Mouse (Mus musculus) kidney, embryonic 15.5 days (tissue): ENCODE results near the gene Sdhc. TPM values are rescaled to one million over a fixed set of nuclear protein-coding genes. Genes with fewer than 3 reads are reported as not detected.
A peak's percentile ranks its signal among the peaks of the same experiment; 100 is the strongest.

Experiments used
- ATAC-seq: fragments of 200-750 bp; cut with Nextera tagmentation; replicated peaks from 2 replicates; pipeline ENCODE4 v1.8.0; 2017; ENCODE audit warnings: moderate TSS enrichment; ENCODE audit not compliant: low FRiP score
- H3K27ac ChIP-seq: fragments of 300-500 bp; sonication (generic); 2 replicates; pipeline ENCODE4 v1.5.1; 2015; ENCODE audit warnings: mild to moderate bottlenecking, inconsistent platforms
- H3K27me3 ChIP-seq: fragments of 300-500 bp; sonication (generic); 2 replicates; pipeline ENCODE4 v1.6.1; 2015; ENCODE audit warnings: inconsistent platforms
- H3K36me3 ChIP-seq: fragments of 300-500 bp; sonication (generic); 2 replicates; pipeline ENCODE4 v1.6.1; 2015; ENCODE audit warnings: inconsistent platforms
- H3K4me1 ChIP-seq: fragments of 300-500 bp; sonication (generic); 2 replicates; pipeline ENCODE4 v1.6.1; 2015; ENCODE audit warnings: inconsistent platforms
- H3K4me2 ChIP-seq: fragments of 300-500 bp; sonication (generic); 2 replicates; pipeline ENCODE4 v1.6.1; 2015; ENCODE audit warnings: moderate library complexity, mild to moderate bottlenecking, inconsistent platforms
- H3K4me3 ChIP-seq: fragments of 300-500 bp; sonication (generic); replicated peaks from 2 replicates; pipeline ENCODE4 v1.5.1; 2015; ENCODE audit warnings: mild to moderate bottlenecking, inconsistent platforms
- H3K9ac ChIP-seq: fragments of 300-500 bp; sonication (generic); 2 replicates; pipeline ENCODE4 v1.6.1; 2015; ENCODE audit warnings: mild to moderate bottlenecking, inconsistent platforms
- H3K9me3 ChIP-seq: fragments of 300-500 bp; sonication (generic); replicated peaks from 2 replicates; pipeline ENCODE4 v1.6.1; 2016; ENCODE audit warnings: inconsistent platforms
- WGBS: fragments of 180-500 bp; shearing (Covaris S2); methylation state at CpG from one replicate; pipeline ENCODE4 v1.1.7; 2015; ENCODE audit warnings: mixed read lengths; 5-methylcytosine and 5-hydroxymethylcytosine counted together
- polyA plus RNA-seq: library from polyadenylated mRNA; unstranded; fragments of >200 nt; fragmentation: Nextera tagmentation; extraction: Ambion mirVana; gene quantifications from 2 replicates; pipeline ENCODE4 v1.2.1, GENCODE M21; 2015

The Sdhc gene
- polyA plus RNA-seq, result 307 and 309 TPM in 2 replicates

GRCm38 (mm10) chr1:171149974-171150760, at the start of gene Sdhc, which contains the start of gene Mpz:
Sdhc (minus strand) TSS chr1:171150603.
Mpz (plus strand) TSS chr1:171150711.
- ATAC-seq, result peak; percentile 95
- Histone ChIP-seq H3K27me3 (0 out of 2 replicates have a peak, but pooled peaks cover 2% of the 10 kb centered on the region), H3K9me3 (no peaks in the 10 kb centered on the region), H3K4me3 (peak within 1 kb of the TSS; percentile 83), H3K9ac (peak within 1 kb of the TSS; percentile 89), H3K36me3 (peaks cover 5% of the 10 kb centered on the region; the same call in 1 of the 2 replicates), H3K4me1 (peaks cover 18% of the 10 kb centered on the region), H3K4me2 (peak within 1 kb of the TSS; percentile 78), H3K27ac (peak within 1 kb of the TSS; percentile 89)
- WGBS, result 1% methylated on average over 34 of the region's 34 CpGs

- no peaks in the 10 kb centered on the region for H3K9me3 ChIP-seq
- 42% methylated on average over 1 of the region's 1 CpGs for WGBS
- no peak for ATAC-seq
- H3K4me3 ChIP-seq, result no peak overlapping the region
- no peaks in the 10 kb centered on the region for H3K36me3 ChIP-seq
- no peak overlapping the region for H3K9ac ChIP-seq
- no peak overlapping the region for H3K27ac ChIP-seq
- H3K4me2 ChIP-seq, result no peak overlapping the region
- H3K27me3 ChIP-seq, result peaks cover 39% of the 10 kb centered on the region
- peaks cover 14% of the 10 kb centered on the region for H3K4me1 ChIP-seq
Measured at GRCm38 (mm10) chr1:171199532-171199931, 49.1 kb upstream of the Sdhc start.

GRCm38 (mm10) chr1:171195887-171196397, 45.5 kb upstream of the Sdhc start, which contains the start of gene Pcp4l1:
Pcp4l1 (minus strand) TSS chr1:171196268.
- 0% methylated on average over 33 of the region's 33 CpGs for WGBS
- ATAC-seq, result peak; percentile 84

GRCm38 (mm10) chr1:171195046-171195822, 44.8 kb upstream of the Sdhc start:
- Histone ChIP-seq H3K27me3 (peaks cover 79% of the 10 kb centered on the region), H3K4me1 (peaks cover 30% of the 10 kb centered on the region)
- no peak for ATAC-seq

More at GRCm38 (mm10) chr1:171195887-171196397, 45.5 kb upstream of the Sdhc start, which contains the start of gene Pcp4l1:
- H3K27me3 ChIP-seq, result peaks cover 74% of the 10 kb centered on the region
- H3K4me2 ChIP-seq, result peak within 1 kb of the TSS; percentile 96
- peaks cover 30% of the 10 kb centered on the region for H3K4me1 ChIP-seq
- no peaks in the 10 kb centered on the region for H3K36me3 ChIP-seq
- no peak within 1 kb of the TSS for H3K27ac ChIP-seq
- no peaks in the 10 kb centered on the region for H3K9me3 ChIP-seq
- H3K4me3 ChIP-seq, result peak within 1 kb of the TSS; percentile 53
- peak within 1 kb of the TSS; percentile 42 for H3K9ac ChIP-seq

GRCm38 (mm10) chr1:171193911-171194830, 43.8 kb upstream of the Sdhc start:
- H3K9ac ChIP-seq, result no peak overlapping the region
- no peak overlapping the region for H3K4me3 ChIP-seq
- H3K9me3 ChIP-seq, result no peaks in the 10 kb centered on the region
- H3K4me2 ChIP-seq, result peak overlapping the region; percentile 60
- H3K36me3 ChIP-seq, result no peaks in the 10 kb centered on the region
- H3K27ac ChIP-seq, result no peak overlapping the region
- H3K4me1 ChIP-seq, result peaks cover 38% of the 10 kb centered on the region
- peaks cover 79% of the 10 kb centered on the region for H3K27me3 ChIP-seq
- no peak for ATAC-seq
- 28% methylated on average over 11 of the region's 11 CpGs for WGBS

More at GRCm38 (mm10) chr1:171195046-171195822, 44.8 kb upstream of the Sdhc start:
- 9% methylated on average over 20 of the region's 20 CpGs for WGBS
- Histone ChIP-seq H3K36me3 (no peaks in the 10 kb centered on the region), H3K4me3 (peak overlapping the region; percentile 53), H3K4me2 (peak overlapping the region; percentile 96), H3K27ac (no peak overlapping the region), H3K9me3 (no peaks in the 10 kb centered on the region), H3K9ac (0 out of 2 replicates have a peak overlapping the region, but pooled peaks have one; percentile 42)

GRCm38 (mm10) chr1:171193093-171193840, 42.9 kb upstream of the Sdhc start:
- Histone ChIP-seq H3K27me3 (peaks cover 76% of the 10 kb centered on the region), H3K36me3 (no peaks in the 10 kb centered on the region), H3K4me2 (peak overlapping the region; percentile 60), H3K4me3 (peak overlapping the region; percentile 31), H3K4me1 (peaks cover 42% of the 10 kb centered on the region), H3K27ac (no peak overlapping the region), H3K9ac (peak overlapping the region; percentile 41), H3K9me3 (no peaks in the 10 kb centered on the region)
- WGBS, result 5% methylated on average over 18 of the region's 18 CpGs
- peak; percentile 65 for ATAC-seq

- Histone ChIP-seq H3K27ac (no peak overlapping the region), H3K4me2 (no peak overlapping the region)
- ATAC-seq, result no peak
Measured at GRCm38 (mm10) chr1:171192283-171192682, 41.9 kb upstream of the Sdhc start.

GRCm38 (mm10) chr1:171190832-171191231, 40.4 kb upstream of the Sdhc start:
- WGBS, result 96% methylated on average over 9 of the region's 9 CpGs
- H3K36me3 ChIP-seq, result no peaks in the 10 kb centered on the region
- no peak for ATAC-seq
- H3K27me3 ChIP-seq, result peaks cover 53% of the 10 kb centered on the region
- no peak overlapping the region for H3K4me2 ChIP-seq
- H3K27ac ChIP-seq, result no peak overlapping the region
- H3K4me1 ChIP-seq, result peaks cover 36% of the 10 kb centered on the region
- no peaks in the 10 kb centered on the region for H3K9me3 ChIP-seq
- no peak overlapping the region for H3K9ac ChIP-seq
- H3K4me3 ChIP-seq, result no peak overlapping the region

More at GRCm38 (mm10) chr1:171192283-171192682, 41.9 kb upstream of the Sdhc start:
- Histone ChIP-seq H3K4me3 (no peak overlapping the region), H3K4me1 (peaks cover 42% of the 10 kb centered on the region), H3K36me3 (no peaks in the 10 kb centered on the region), H3K9ac (no peak overlapping the region), H3K9me3 (no peaks in the 10 kb centered on the region), H3K27me3 (peaks cover 67% of the 10 kb centered on the region)
- 41% methylated on average over 10 of the region's 10 CpGs for WGBS

- H3K9me3 ChIP-seq, result no peaks in the 10 kb centered on the region
- H3K9ac ChIP-seq, result no peak overlapping the region
- peaks cover 40% of the 10 kb centered on the region for H3K27me3 ChIP-seq
- ATAC-seq, result no peak
- 0 out of 2 replicates have a peak overlapping the region, but pooled peaks have one; percentile 7 for H3K27ac ChIP-seq
- 47% methylated on average over 14 of the region's 14 CpGs for WGBS
- H3K4me3 ChIP-seq, result no peak overlapping the region
- H3K4me2 ChIP-seq, result no peak overlapping the region
- peaks cover 28% of the 10 kb centered on the region for H3K4me1 ChIP-seq
- no peaks in the 10 kb centered on the region for H3K36me3 ChIP-seq
Measured at GRCm38 (mm10) chr1:171189476-171190114, 39.2 kb upstream of the Sdhc start.

GRCm38 (mm10) chr1:171189046-171189445, 38.6 kb upstream of the Sdhc start:
- Histone ChIP-seq H3K27ac (0 out of 2 replicates have a peak overlapping the region, but pooled peaks have one; percentile 7), H3K9me3 (no peaks in the 10 kb centered on the region), H3K4me1 (peaks cover 26% of the 10 kb centered on the region), H3K27me3 (peaks cover 35% of the 10 kb centered on the region), H3K4me3 (no peak overlapping the region), H3K4me2 (0 out of 2 replicates have a peak overlapping the region, but pooled peaks have one; percentile 31), H3K36me3 (no peaks in the 10 kb centered on the region), H3K9ac (no peak overlapping the region)
- 41% methylated on average over 8 of the region's 8 CpGs for WGBS
- no peak for ATAC-seq
